Mouse (Mus musculus): Measurements from ENCODE around the gene Sycp1. TPM values are rescaled to one million over a fixed set of nuclear protein-coding genes. Genes with fewer than 3 reads are reported as not detected.

Gene Sycp1
- total RNA-seq (2014; rRNA removed) (not detected in 2 replicates), polyA plus RNA-seq (2015; fragmentation: Nextera tagmentation; extraction: Ambion mirVana) (not detected in 2 replicates)

- no peaks in the 10 kb centered on the region for H3K9me3 ChIP-seq (ENCODE audit: low read length)
- H3K27me3 ChIP-seq (ENCODE audit: insufficient read depth, low read length), result no peaks in the 10 kb centered on the region
- H3K4me2 ChIP-seq (ENCODE audit: low read depth, low read length, poor library complexity, severe bottlenecking), result no peak within 1 kb of the TSS
- H3K4me1 ChIP-seq (ENCODE audit: insufficient read depth, low read length), result no peaks in the 10 kb centered on the region
- no peak for TF ChIP-seq CTCF (IDR thresholded peaks at IDR 0.05)
- ATAC-seq (ENCODE audit: low FRiP score) (no peak), DNase-seq (ENCODE audit: low spot score) (no peak)
- WGBS, result 96% methylated on average over 78 of the region's 78 CpGs
- H3K36me3 ChIP-seq (ENCODE audit: insufficient read depth, low read length), result no peaks in the 10 kb centered on the region
- no peak within 1 kb of the TSS for H3K9ac ChIP-seq (replicated peaks; ENCODE audit: low read length, poor library complexity, severe bottlenecking)
- H3K4me3 ChIP-seq (ENCODE audit: low read depth, low read length), result no peak within 1 kb of the TSS
- H3K27ac ChIP-seq (ENCODE audit: low read depth, low read length), result no peak within 1 kb of the TSS
These were observed at the start of gene Sycp1 for GRCm38 (mm10) chr3:102935451-102936354. Gene Sycp1 (minus strand): TSS chr3:102936100.

GRCm38 (mm10) chr3:102980349-102980736 is 44.4 kb upstream of the Sycp1 start:
- WGBS, result 13% methylated on average over 3 of the region's 3 CpGs
- H3K4me1 ChIP-seq (ENCODE audit: insufficient read depth, low read length), result no peaks in the 10 kb centered on the region
- ATAC-seq (ENCODE audit: low FRiP score) (no peak), DNase-seq (ENCODE audit: low spot score) (no peak)
- no peak overlapping the region for H3K4me3 ChIP-seq (ENCODE audit: low read depth, low read length)
- H3K27me3 ChIP-seq (ENCODE audit: insufficient read depth, low read length), result no peaks in the 10 kb centered on the region
- H3K36me3 ChIP-seq (ENCODE audit: insufficient read depth, low read length), result no peaks in the 10 kb centered on the region
- H3K27ac ChIP-seq (ENCODE audit: low read depth, low read length), result peak overlapping the region; percentile 70
- no peak for TF ChIP-seq CTCF (IDR thresholded peaks at IDR 0.05)
- peak overlapping the region; percentile 42; the same call in 1 of the 2 replicates for H3K9ac ChIP-seq (replicated peaks; ENCODE audit: low read length, poor library complexity, severe bottlenecking)
- peak overlapping the region; percentile 46 for H3K4me2 ChIP-seq (ENCODE audit: low read depth, low read length, poor library complexity, severe bottlenecking)
- H3K9me3 ChIP-seq (ENCODE audit: low read length), result no peaks in the 10 kb centered on the region

- peak overlapping the region; percentile 70 for H3K27ac ChIP-seq (ENCODE audit: low read depth, low read length)
- no peaks in the 10 kb centered on the region for H3K4me1 ChIP-seq (ENCODE audit: insufficient read depth, low read length)
- peak overlapping the region; percentile 42; the same call in 1 of the 2 replicates for H3K9ac ChIP-seq (replicated peaks; ENCODE audit: low read length, poor library complexity, severe bottlenecking)
- ATAC-seq (ENCODE audit: low FRiP score) (peak; percentile 97), DNase-seq (ENCODE audit: low spot score) (peak; percentile 85)
- no peaks in the 10 kb centered on the region for H3K36me3 ChIP-seq (ENCODE audit: insufficient read depth, low read length)
- H3K4me2 ChIP-seq (ENCODE audit: low read depth, low read length, poor library complexity, severe bottlenecking), result peak overlapping the region; percentile 46
- H3K27me3 ChIP-seq (ENCODE audit: insufficient read depth, low read length), result no peaks in the 10 kb centered on the region
- no peaks in the 10 kb centered on the region for H3K9me3 ChIP-seq (ENCODE audit: low read length)
- no peak overlapping the region for H3K4me3 ChIP-seq (ENCODE audit: low read depth, low read length)
- peak; percentile 50 for TF ChIP-seq CTCF (IDR thresholded peaks at IDR 0.05)
- WGBS, result 6% methylated on average over 10 of the region's 10 CpGs
These were observed 43.8 kb upstream of the Sycp1 start for GRCm38 (mm10) chr3:102979550-102980348.

- Histone ChIP-seq H3K27ac (ENCODE audit: low read depth, low read length) (no peak overlapping the region), H3K4me3 (ENCODE audit: low read depth, low read length) (no peak overlapping the region), H3K9ac (replicated peaks; ENCODE audit: low read length, poor library complexity, severe bottlenecking) (no peak overlapping the region), H3K9me3 (ENCODE audit: low read length) (no peaks in the 10 kb centered on the region), H3K4me2 (ENCODE audit: low read depth, low read length, poor library complexity, severe bottlenecking) (no peak overlapping the region), H3K36me3 (ENCODE audit: insufficient read depth, low read length) (no peaks in the 10 kb centered on the region), H3K27me3 (ENCODE audit: insufficient read depth, low read length) (no peaks in the 10 kb centered on the region), H3K4me1 (ENCODE audit: insufficient read depth, low read length) (no peaks in the 10 kb centered on the region)
- no peak for TF ChIP-seq CTCF (IDR thresholded peaks at IDR 0.05)
- ATAC-seq (ENCODE audit: low FRiP score), result no peak
- DNase-seq (ENCODE audit: low spot score), result no peak
- WGBS, result 76% methylated on average over 4 of the region's 4 CpGs
These were observed 41.0 kb upstream of the Sycp1 start for GRCm38 (mm10) chr3:102976906-102977305.

GRCm38 (mm10) chr3:102970508-102970907 is 34.6 kb upstream of the Sycp1 start:
- no peak for ATAC-seq (ENCODE audit: low FRiP score)
- WGBS, result 83% methylated on average over 3 of the region's 3 CpGs
- Histone ChIP-seq H3K9ac (replicated peaks; ENCODE audit: low read length, poor library complexity, severe bottlenecking) (no peak overlapping the region), H3K4me2 (ENCODE audit: low read depth, low read length, poor library complexity, severe bottlenecking) (no peak overlapping the region), H3K27ac (ENCODE audit: low read depth, low read length) (no peak overlapping the region), H3K4me3 (ENCODE audit: low read depth, low read length) (no peak overlapping the region), H3K27me3 (ENCODE audit: insufficient read depth, low read length) (no peaks in the 10 kb centered on the region), H3K9me3 (ENCODE audit: low read length) (no peaks in the 10 kb centered on the region), H3K4me1 (ENCODE audit: insufficient read depth, low read length) (no peaks in the 10 kb centered on the region), H3K36me3 (ENCODE audit: insufficient read depth, low read length) (no peaks in the 10 kb centered on the region)
- TF ChIP-seq CTCF (IDR thresholded peaks at IDR 0.05), result no peak
- DNase-seq (ENCODE audit: low spot score), result no peak

Data from midbrain, postnatal 0 days (tissue).